Mouse (Mus musculus): ENCODE measurements at regions not wholly inside any gene's neighbourhood (a gene's known extent, or its start where the extent isn't known, plus 50 kb on each side); places are given as distances from the start of the nearest gene placed in this dataset.

GRCm38 (mm10) chr14:23237376-23237775 lies 776.9 kb downstream of the Kcnma1 start:
- no peak for DNase-seq (ENCODE audit: low read depth, low spot score)

DNA sequence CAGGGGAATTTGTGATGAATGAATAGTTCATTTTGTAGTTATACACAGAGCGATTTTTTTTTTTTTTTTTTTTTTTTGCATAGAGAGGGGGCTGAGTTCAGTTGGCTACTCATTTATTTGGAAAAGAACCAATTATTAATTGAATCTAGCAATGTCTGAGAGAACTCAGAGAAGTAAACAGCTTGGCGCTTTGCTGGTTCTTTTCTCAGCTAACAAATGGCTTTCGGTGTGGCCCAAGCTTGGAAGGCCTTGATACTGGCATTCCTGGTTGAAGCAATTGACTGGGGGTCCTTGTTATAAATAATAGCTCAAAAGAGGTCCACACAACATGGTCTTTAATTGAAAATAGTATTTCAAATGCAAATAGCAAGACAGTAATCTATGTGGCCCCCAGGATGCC lies 815.6 kb downstream of the Kcnma1 start:
- no peak for DNase-seq (ENCODE audit: low read depth, low spot score)

- DNase-seq (ENCODE audit: low read depth, low spot score) = no peak
Measured at GRCm38 (mm10) chr14:23194569-23195529, 819.4 kb downstream of the Kcnma1 start.

DNA sequence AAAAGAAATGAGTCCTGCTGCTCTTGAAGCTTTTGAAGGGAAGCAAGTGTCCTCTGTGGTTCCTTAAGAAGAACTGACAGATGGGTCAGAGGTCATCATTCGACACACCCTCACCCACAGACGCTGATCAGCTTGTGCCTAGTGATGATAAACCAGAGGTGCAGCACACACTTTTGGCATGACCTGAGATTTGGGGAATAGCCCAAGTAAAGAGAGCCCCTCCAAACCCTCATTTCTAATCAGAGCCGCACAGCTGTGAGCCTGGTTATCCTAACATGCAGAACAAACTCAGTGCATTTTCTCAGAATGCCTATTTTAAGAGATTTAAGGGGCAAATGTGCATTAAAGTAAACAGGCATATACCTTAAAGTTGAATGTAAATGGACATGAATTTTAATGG lies 821.7 kb downstream of the Kcnma1 start:
- DNase-seq (ENCODE audit: low read depth, low spot score) = no peak

GRCm38 (mm10) chr14:23185359-23185758 lies 828.9 kb downstream of the Kcnma1 start:
- DNase-seq (ENCODE audit: low read depth, low spot score) = no peak

- no peak for DNase-seq (ENCODE audit: low read depth, low spot score)
Measured at GRCm38 (mm10) chr14:23169346-23169745, 844.9 kb downstream of the Kcnma1 start.

DNA sequence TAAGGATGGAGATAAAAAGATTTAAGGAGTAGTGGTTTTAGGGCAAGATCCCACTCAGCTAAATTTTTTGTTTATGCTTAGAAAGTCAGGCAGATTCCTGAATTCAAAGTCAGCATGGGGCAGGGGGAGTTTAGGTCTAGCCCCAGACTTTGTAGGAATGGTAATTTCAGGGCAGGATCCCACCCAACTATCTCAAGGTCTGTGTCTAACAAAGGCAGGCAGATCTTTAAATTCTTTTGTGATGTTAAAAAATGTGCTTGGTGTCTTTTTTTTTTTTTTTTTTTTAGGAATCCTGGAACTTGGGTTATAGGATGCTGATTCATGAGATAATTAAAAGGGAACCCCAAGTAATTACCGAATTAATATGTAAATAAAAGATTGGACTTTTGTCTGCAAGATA lies 853.7 kb downstream of the Kcnma1 start:
- DNase-seq (ENCODE audit: low read depth, low spot score) = no peak

GRCm38 (mm10) chr14:23150431-23150830 lies 863.9 kb downstream of the Kcnma1 start:
- no peak for DNase-seq (ENCODE audit: low read depth, low spot score)

- no peak for DNase-seq (ENCODE audit: low read depth, low spot score)
Measured at GRCm38 (mm10) chr14:23146981-23147380, 867.3 kb downstream of the Kcnma1 start.

DNA sequence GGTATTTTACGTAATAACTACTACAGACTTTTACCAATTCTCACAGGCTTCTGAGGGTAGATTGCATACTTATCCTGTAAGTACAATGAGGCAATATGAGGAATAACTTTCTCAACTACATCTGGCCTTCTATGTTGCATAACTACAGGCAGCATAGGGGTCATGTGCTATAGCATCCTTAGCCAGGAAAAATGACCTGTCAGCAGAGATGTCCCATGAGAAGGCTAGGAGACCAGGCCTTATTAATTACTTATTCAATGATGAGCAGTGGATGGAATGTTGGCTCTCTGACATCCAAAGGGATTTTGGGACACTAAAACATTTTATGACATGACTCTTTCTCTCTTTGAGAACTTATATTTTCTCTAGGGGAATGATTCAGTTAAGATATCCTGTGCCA lies 873.9 kb downstream of the Kcnma1 start:
- DNase-seq (ENCODE audit: low read depth, low spot score) = no peak

DNA sequence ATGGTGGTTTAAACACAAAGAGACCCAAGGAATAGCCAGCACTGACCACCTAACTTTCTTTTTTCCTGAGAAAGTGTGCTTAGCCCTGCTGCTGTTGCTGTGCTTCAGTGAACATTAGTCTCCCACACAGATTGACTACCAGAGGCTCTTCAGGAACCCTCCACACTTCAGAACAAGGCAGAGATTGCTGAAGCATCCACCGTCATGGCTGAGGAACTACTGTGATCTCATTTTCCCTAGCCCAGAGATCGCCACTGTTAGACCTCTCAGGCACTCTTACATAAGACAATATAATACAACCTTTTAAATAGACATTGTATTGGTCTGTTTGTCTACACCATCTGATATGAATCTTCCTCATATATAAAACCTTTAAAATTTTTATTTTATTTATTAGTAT lies 879.6 kb downstream of the Kcnma1 start:
- DNase-seq (ENCODE audit: low read depth, low spot score) = no peak

- no peak for DNase-seq (ENCODE audit: low read depth, low spot score)
Measured at GRCm38 (mm10) chr14:23131736-23132519, 882.4 kb downstream of the Kcnma1 start.

DNA sequence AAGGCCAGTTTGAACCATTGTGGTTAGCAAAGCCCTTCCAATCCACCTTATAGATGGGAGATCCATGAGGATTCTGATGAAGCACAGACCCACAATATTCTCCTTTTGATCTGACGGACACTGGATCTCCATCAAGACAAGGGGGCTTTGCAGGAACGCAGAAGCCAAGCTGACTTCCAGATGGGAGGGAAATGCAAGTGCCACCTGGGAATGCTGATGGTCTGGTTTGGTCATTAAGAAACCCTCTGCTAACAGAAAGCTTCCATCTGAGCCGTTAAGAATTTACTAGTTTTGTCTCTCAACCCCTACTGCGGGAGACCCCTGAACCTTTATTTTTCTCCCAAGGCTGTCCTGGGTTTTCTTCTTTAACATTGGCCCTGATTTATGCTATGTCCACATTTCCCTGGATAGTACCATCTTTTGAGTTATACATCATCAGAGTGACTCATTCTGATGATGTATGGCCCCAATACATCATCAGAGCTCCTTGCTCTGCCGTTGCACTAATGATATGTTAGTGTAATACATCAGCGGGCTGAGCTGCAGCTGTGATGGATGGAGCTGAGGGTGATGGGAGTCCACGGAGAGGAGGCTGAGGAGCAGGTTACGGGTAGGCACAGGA lies 898.3 kb downstream of the Kcnma1 start:
- peak; percentile 68 for DNase-seq (ENCODE audit: low read depth, low spot score)

- DNase-seq (ENCODE audit: low read depth, low spot score) = peak; percentile 72
Measured at GRCm38 (mm10) chr14:23114910-23115309, 899.4 kb downstream of the Kcnma1 start.

GRCm38 (mm10) chr14:23114456-23114855 lies 899.8 kb downstream of the Kcnma1 start:
- no peak for DNase-seq (ENCODE audit: low read depth, low spot score)

- DNase-seq (ENCODE audit: low read depth, low spot score) = no peak
Measured at GRCm38 (mm10) chr14:23112369-23112768, 901.9 kb downstream of the Kcnma1 start.

DNA sequence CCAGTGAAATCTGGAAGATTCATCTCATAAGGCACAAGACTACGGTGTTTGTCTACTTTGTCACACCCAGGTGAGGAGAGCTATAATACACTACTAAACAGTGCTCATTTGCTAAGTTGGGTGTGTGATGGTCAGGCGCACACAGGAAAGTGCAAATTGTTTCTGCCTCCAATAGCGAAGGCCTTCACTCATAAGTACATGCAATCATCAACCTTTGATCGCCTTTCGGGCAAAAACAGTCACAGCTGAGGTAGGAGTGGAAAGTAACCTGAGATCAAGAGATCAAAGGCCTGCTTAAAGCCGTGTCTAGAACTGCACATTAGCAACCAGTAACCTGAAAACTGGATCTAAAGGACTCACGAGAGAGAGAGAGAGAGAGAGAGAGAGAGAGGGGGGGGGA lies 905.7 kb downstream of the Kcnma1 start:
- no peak for DNase-seq (ENCODE audit: low read depth, low spot score)

DNA sequence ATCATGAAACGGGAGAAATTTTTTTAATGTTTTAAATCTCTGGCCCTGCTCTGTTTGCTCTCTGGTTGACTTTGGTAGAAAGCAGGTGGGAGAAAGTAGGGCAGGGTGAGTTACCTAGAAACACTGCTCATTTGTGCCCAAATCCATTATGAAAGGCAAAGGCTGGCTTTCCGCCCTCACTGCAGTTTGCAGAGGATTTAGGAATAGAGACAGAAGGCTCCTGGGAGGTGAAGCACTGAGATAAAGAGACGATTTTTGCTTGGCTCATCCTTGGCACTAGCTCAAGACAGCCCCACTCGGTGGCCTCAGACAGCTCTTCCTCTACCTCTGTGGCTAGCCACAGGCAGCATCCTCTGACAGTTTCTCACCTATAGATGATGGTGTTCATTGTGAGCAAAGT lies 906.8 kb downstream of the Kcnma1 start:
- DNase-seq (ENCODE audit: low read depth, low spot score) = no peak
